Mouse (Mus musculus) liver, adult (tissue): ENCODE measurements around the gene Defb22.

ENCODE experiments used
- GATA4 ChIP-seq: IDR thresholded peaks from 2 replicates; pipeline ENCODE4 v1.6.1; 2014; ENCODE audit warnings: mild to moderate bottlenecking, low read length; ENCODE audit not compliant: insufficient replicate concordance

Defb22 gene

GRCm38 (mm10) chr2:152490038-152490437 is at the start of gene Defb22:
TSS of gene Defb22 (minus strand) at chr2:152490138.
- TF ChIP-seq GATA4 = no peak

- TF ChIP-seq GATA4 = no peak
Measured at GRCm38 (mm10) chr2:152517981-152518380, 28.0 kb upstream of the Defb22 start, which contains the start of gene Defb28. TSS of gene Defb28 (plus strand) at chr2:152518255.

GRCm38 (mm10) chr2:152516084-152516483 is 26.1 kb upstream of the Defb22 start:
- no peak for TF ChIP-seq GATA4

GRCm38 (mm10) chr2:152511592-152511991 is 21.7 kb upstream of the Defb22 start, which contains the start of gene Defb26:
TSS of gene Defb26 (minus strand) at chr2:152511692.
- no peak for TF ChIP-seq GATA4

GRCm38 (mm10) chr2:152503950-152504349 is 14.0 kb upstream of the Defb22 start:
- TF ChIP-seq GATA4 = no peak

- TF ChIP-seq GATA4 = no peak
Measured at GRCm38 (mm10) chr2:152500863-152501229, 10.9 kb upstream of the Defb22 start.

- TF ChIP-seq GATA4 = no peak
Measured at GRCm38 (mm10) chr2:152500204-152500862, 10.4 kb upstream of the Defb22 start.

GRCm38 (mm10) chr2:152498020-152498419 is 8.1 kb upstream of the Defb22 start:
- TF ChIP-seq GATA4 = no peak

- TF ChIP-seq GATA4 = no peak
Measured at GRCm38 (mm10) chr2:152493151-152493550, 3.2 kb upstream of the Defb22 start.

GRCm38 (mm10) chr2:152487024-152487423 is 2.9 kb downstream of the Defb22 start:
- TF ChIP-seq GATA4 = no peak

GRCm38 (mm10) chr2:152481726-152482125 is 8.2 kb downstream of the Defb22 start:
- no peak for TF ChIP-seq GATA4

GRCm38 (mm10) chr2:152480881-152481280 is 9.1 kb downstream of the Defb22 start:
- TF ChIP-seq GATA4 = no peak

GRCm38 (mm10) chr2:152476763-152477162 is 13.2 kb downstream of the Defb22 start, which contains the start of gene Defb20:
TSS of gene Defb20 (plus strand) at chr2:152477063.
- TF ChIP-seq GATA4 = no peak

- no peak for TF ChIP-seq GATA4
Measured at GRCm38 (mm10) chr2:152472434-152472833, 17.5 kb downstream of the Defb22 start.

GRCm38 (mm10) chr2:152470973-152471372 is 19.0 kb downstream of the Defb22 start:
- TF ChIP-seq GATA4 = no peak

- no peak for TF ChIP-seq GATA4
Measured at GRCm38 (mm10) chr2:152464570-152465150, 25.3 kb downstream of the Defb22 start, which contains the start of gene Defb23. TSS of gene Defb23 (minus strand) at chr2:152464620.
